Mouse (Mus musculus): Measurements from ENCODE around the gene Rps21.

Gene Rps21

GRCm38 (mm10) chr2:180290503-180290902, 33.3 kb downstream of the Rps21 start:
- DNase-seq (ENCODE audit: low spot score in 2 of 2): no peak

- no peak for DNase-seq (ENCODE audit: low spot score in 2 of 2)
Observed at GRCm38 (mm10) chr2:180291566-180291965, 34.4 kb downstream of the Rps21 start.

- no peak for DNase-seq (ENCODE audit: low spot score in 2 of 2)
Observed at GRCm38 (mm10) chr2:180292026-180292425, 34.8 kb downstream of the Rps21 start.

GRCm38 (mm10) chr2:180292906-180293305, 35.7 kb downstream of the Rps21 start:
- no peak for DNase-seq (ENCODE audit: low spot score in 2 of 2)

- no peak for DNase-seq (ENCODE audit: low spot score in 2 of 2)
Observed at GRCm38 (mm10) chr2:180300252-180300651, 43.1 kb downstream of the Rps21 start.

GRCm38 (mm10) chr2:180300771-180301170, 43.6 kb downstream of the Rps21 start:
- no peak for DNase-seq (ENCODE audit: low spot score in 2 of 2)

- DNase-seq (ENCODE audit: low spot score in 2 of 2): no peak
Observed at GRCm38 (mm10) chr2:180302201-180302600, 45.0 kb downstream of the Rps21 start.

- no peak for DNase-seq (ENCODE audit: low spot score in 2 of 2)
Observed at GRCm38 (mm10) chr2:180303468-180303867, 46.3 kb downstream of the Rps21 start.

GRCm38 (mm10) chr2:180304554-180304953, 47.4 kb downstream of the Rps21 start:
- DNase-seq (ENCODE audit: low spot score in 2 of 2): no peak

- no peak for DNase-seq (ENCODE audit: low spot score in 2 of 2)
Observed at GRCm38 (mm10) chr2:180305490-180305889, 48.3 kb downstream of the Rps21 start.

- no peak for DNase-seq (ENCODE audit: low spot score in 2 of 2)
Observed at GRCm38 (mm10) chr2:180306009-180306408, 48.8 kb downstream of the Rps21 start.

- DNase-seq (ENCODE audit: low spot score in 2 of 2): no peak
Observed at GRCm38 (mm10) chr2:180306423-180307168, 49.4 kb downstream of the Rps21 start.

- DNase-seq (ENCODE audit: low spot score in 2 of 2): no peak
Observed at GRCm38 (mm10) chr2:180307680-180308079, 50.5 kb downstream of the Rps21 start.

All from spleen, postnatal 10 days (tissue).